Mouse (Mus musculus) stomach, embryonic 15.5 days (tissue): ENCODE results near the gene Ccdc102a. TPM values are rescaled to one million over a fixed set of nuclear protein-coding genes. Genes with fewer than 3 reads are reported as not detected.
"Not testable (repeated sequence)": the region's sequence is repeated elsewhere in the genome, so short reads cannot be mapped to it uniquely, and the experiment has no call there.

Source experiments
- ATAC-seq: fragments of 200-750 bp; cut with Nextera tagmentation; 2 replicates; pipeline ENCODE4 v1.8.0; 2017; ENCODE audit warnings: low read depth, moderate number of reproducible peaks, moderate TSS enrichment; ENCODE audit not compliant: insufficient read depth, low FRiP score
- H3K27ac ChIP-seq: fragments of 300-500 bp; sonication (generic); 2 replicates; pipeline ENCODE4 v1.5.1; 2015; ENCODE audit warnings: mild to moderate bottlenecking, inconsistent platforms
- H3K27me3 ChIP-seq: fragments of 300-500 bp; sonication (generic); replicated peaks from 2 replicates; pipeline ENCODE4 v1.6.1; 2015; ENCODE audit warnings: inconsistent platforms
- H3K36me3 ChIP-seq: fragments of 300-500 bp; sonication (generic); 2 replicates; pipeline ENCODE4 v1.6.1; 2015; ENCODE audit warnings: inconsistent platforms
- H3K4me1 ChIP-seq: fragments of 300-500 bp; sonication (generic); 2 replicates; pipeline ENCODE4 v1.6.1; 2015; ENCODE audit warnings: inconsistent platforms
- H3K4me2 ChIP-seq: fragments of 300-500 bp; sonication (generic); 2 replicates; pipeline ENCODE4 v1.6.1; 2015; ENCODE audit warnings: mild to moderate bottlenecking, inconsistent platforms
- H3K4me3 ChIP-seq: fragments of 300-500 bp; sonication (generic); replicated peaks from 2 replicates; pipeline ENCODE4 v1.5.1; 2015; ENCODE audit warnings: inconsistent platforms
- H3K9ac ChIP-seq: fragments of 300-500 bp; sonication (generic); 2 replicates; pipeline ENCODE4 v1.6.1; 2015; ENCODE audit warnings: inconsistent platforms
- H3K9me3 ChIP-seq: fragments of 300-500 bp; sonication (generic); 2 replicates; pipeline ENCODE4 v1.6.1; 2016; ENCODE audit warnings: inconsistent platforms
- WGBS: fragments of 180-500 bp; shearing (Covaris S2); methylation state at CpG from one replicate; pipeline ENCODE4 v1.1.7; 2015; 5-methylcytosine and 5-hydroxymethylcytosine counted together
- polyA plus RNA-seq: library from polyadenylated mRNA; unstranded; fragments of >200 nt; fragmentation: Nextera tagmentation; extraction: Ambion mirVana; gene quantifications from 2 replicates; pipeline ENCODE4 v1.2.1, GENCODE M21; 2015

Ccdc102a gene
- polyA plus RNA-seq, 1 experiment from 2014 or later = 25.8 TPM

DNA sequence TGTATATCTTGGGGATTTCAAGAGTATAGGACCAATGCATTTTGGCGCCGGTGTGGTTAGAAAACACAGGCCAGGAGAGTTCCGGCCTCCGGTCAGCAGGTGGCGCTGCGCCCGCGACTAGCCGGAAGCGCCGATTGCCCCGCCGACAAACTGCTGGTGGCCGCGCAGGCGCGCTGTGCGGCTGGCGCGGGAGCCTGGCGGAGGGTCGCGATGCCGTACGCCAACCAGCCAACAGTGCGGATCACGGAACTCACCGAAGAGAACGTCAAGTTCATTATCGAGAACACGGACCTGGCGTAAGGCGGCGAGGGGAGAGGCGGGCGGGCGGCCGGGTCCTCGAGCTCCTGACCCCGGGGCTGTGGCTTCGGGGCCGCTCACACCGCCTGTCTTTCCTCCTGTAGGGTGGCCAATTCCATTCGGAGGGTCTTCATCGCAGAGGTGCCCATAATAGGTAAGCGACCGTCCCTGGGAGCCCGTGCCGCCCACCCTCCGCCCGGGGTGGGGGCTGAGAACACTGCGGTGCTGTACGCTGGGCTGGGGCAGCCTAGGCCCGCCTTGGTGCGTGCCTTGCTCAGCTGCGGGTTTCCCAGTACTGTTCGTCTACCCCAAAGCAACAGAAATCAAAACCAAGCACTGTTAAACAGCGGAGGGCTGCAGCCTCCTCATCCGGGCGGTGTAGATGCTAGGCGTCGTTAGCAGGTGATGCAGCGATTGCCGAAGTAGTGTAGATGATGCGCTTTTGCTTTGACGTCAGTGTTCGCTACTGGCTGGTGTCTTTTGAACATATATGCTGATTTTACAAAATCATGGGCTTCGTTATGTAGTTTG is 60.3 kb downstream of the Ccdc102a start, which contains the start of gene Polr2c:
Gene Polr2c (plus strand): TSS at position 105 of the 828 bp plus-strand sequence.
- peak within 1 kb of the TSS; percentile 56 for H3K4me2 ChIP-seq
- under 1% methylated on average over 68 of the region's 68 CpGs for WGBS
- H3K9ac ChIP-seq = peak within 1 kb of the TSS; percentile 93
- peak; percentile 74 for ATAC-seq
- no peaks in the 10 kb centered on the region for H3K27me3 ChIP-seq
- peak within 1 kb of the TSS; percentile 98 for H3K4me3 ChIP-seq
- 0 out of 2 replicates have a peak, but pooled peaks cover 3% of the 10 kb centered on the region for H3K4me1 ChIP-seq
- H3K27ac ChIP-seq = peak within 1 kb of the TSS; percentile 65
- no peaks in the 10 kb centered on the region for H3K9me3 ChIP-seq
- peaks cover 25% of the 10 kb centered on the region for H3K36me3 ChIP-seq

GRCm38 (mm10) chr8:94857011-94857345 is 60.9 kb downstream of the Ccdc102a start:
- no peak for ATAC-seq
- no peak overlapping the region for H3K9ac ChIP-seq
- H3K27me3 ChIP-seq = no peaks in the 10 kb centered on the region
- H3K4me2 ChIP-seq = peak overlapping the region; percentile 30; the same call in 1 of the 2 replicates
- H3K27ac ChIP-seq = no peak overlapping the region
- 31% methylated on average over 5 of the region's 5 CpGs for WGBS
- H3K4me3 ChIP-seq = peak overlapping the region; percentile 98
- H3K36me3 ChIP-seq = peaks cover 28% of the 10 kb centered on the region
- H3K4me1 ChIP-seq = 0 out of 2 replicates have a peak, but pooled peaks cover 3% of the 10 kb centered on the region
- no peaks in the 10 kb centered on the region for H3K9me3 ChIP-seq

DNA sequence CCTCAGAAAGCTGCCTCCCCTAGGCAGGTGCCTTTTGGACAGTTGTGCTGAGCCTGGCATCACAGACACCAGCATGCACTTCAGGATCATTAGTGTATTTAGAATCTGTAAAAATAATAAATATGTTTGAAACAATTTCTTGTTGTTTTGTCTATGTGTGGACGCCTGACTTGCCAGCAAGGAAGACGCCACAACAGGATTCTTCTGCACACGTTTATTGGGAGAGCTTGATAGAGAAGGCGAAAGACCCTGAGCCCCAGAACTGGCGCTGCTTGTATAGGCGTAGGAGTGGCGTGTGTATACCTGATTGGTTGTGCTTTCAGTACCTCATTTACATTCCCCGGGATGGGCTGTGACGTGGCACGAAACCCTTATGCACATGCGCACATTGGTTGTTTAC is 63.1 kb downstream of the Ccdc102a start:
- not testable (repeated sequence) for ATAC-seq, H3K27me3 ChIP-seq, H3K9me3 ChIP-seq, H3K4me3 ChIP-seq, H3K27ac ChIP-seq, H3K9ac ChIP-seq, H3K4me1 ChIP-seq, H3K4me2 ChIP-seq
- H3K36me3 ChIP-seq = peaks cover 38% of the 10 kb centered on the region
- WGBS = 86% methylated on average over 11 of the region's 11 CpGs

Other genes starting within 250 kb of the Ccdc102a start
- 71.7 and 79.4 TPM in 2 replicates for gene Pllp, start 221.8 kb downstream of the Ccdc102a start, polyA plus RNA-seq
- gene Ccl22, start 172.5 kb downstream of the Ccdc102a start, polyA plus RNA-seq = not detected in 2 replicates
- gene Cx3cl1, start 146.1 kb downstream of the Ccdc102a start, polyA plus RNA-seq = 10.1 and 14.3 TPM in 2 replicates
- gene Ccl17, start 107.6 kb downstream of the Ccdc102a start, polyA plus RNA-seq = 0.39 TPM in 1 of 2 replicates, not detected in the other
- 75.8 and 84.2 TPM in 2 replicates for gene Coq9, start 79.8 kb downstream of the Ccdc102a start, polyA plus RNA-seq
- gene Ciapin1, start 79.7 kb downstream of the Ccdc102a start, polyA plus RNA-seq = 89.4 and 91.5 TPM in 2 replicates
- 133 and 134 TPM in 2 replicates for gene Polr2c, start 60.6 kb downstream of the Ccdc102a start, polyA plus RNA-seq
- 26.9 and 29.8 TPM in 2 replicates for gene Dok4, start 41.8 kb downstream of the Ccdc102a start, polyA plus RNA-seq
- 0.59 and 0.65 TPM in 2 replicates for gene Adgrg5, start 5.6 kb upstream of the Ccdc102a start, polyA plus RNA-seq
- gene Adgrg1, start 56.7 kb upstream of the Ccdc102a start, polyA plus RNA-seq = 42.7 and 47.9 TPM in 2 replicates
- gene Adgrg3, start 99.6 kb upstream of the Ccdc102a start, polyA plus RNA-seq = 3.1 and 3.6 TPM in 2 replicates
- 0.08 TPM in 1 of 2 replicates, not detected in the other for gene Drc7, start 137.0 kb upstream of the Ccdc102a start, polyA plus RNA-seq
- gene Katnb1, start 163.1 kb upstream of the Ccdc102a start, polyA plus RNA-seq = 15.1 and 19.7 TPM in 2 replicates